Mouse (Mus musculus): ENCODE data around the gene Tmod3. TPM values are rescaled to one million over a fixed set of nuclear protein-coding genes. Genes with fewer than 3 reads are reported as not detected.

The Tmod3 gene
- polyA plus RNA-seq, 1 experiment from 2014 or later = 63.8 TPM

- peak; percentile 83 for ATAC-seq (ENCODE audit: extremely low read depth, insufficient number of reproducible peaks, low FRiP score, low TSS enrichment)
- H3K27me3 ChIP-seq (replicated peaks) = no peaks in the 10 kb centered on the region
- WGBS = 51% methylated on average over 13 of the region's 13 CpGs
- no peaks in the 10 kb centered on the region for H3K9me3 ChIP-seq
- H3K4me1 ChIP-seq = peaks cover 11% of the 10 kb centered on the region
- H3K9ac ChIP-seq = no peak overlapping the region
- peak overlapping the region; percentile 23 for H3K4me2 ChIP-seq
- H3K4me3 ChIP-seq = no peak overlapping the region
- peak overlapping the region; percentile 51 for H3K27ac ChIP-seq (replicated peaks)
- H3K36me3 ChIP-seq = peaks cover 31% of the 10 kb centered on the region
Observed at GRCm38 (mm10) chr9:75527368-75528059, 31.9 kb downstream of the Tmod3 start.

- ATAC-seq (ENCODE audit: extremely low read depth, insufficient number of reproducible peaks, low FRiP score, low TSS enrichment) = no peak
- Histone ChIP-seq H3K9me3 (no peaks in the 10 kb centered on the region), H3K36me3 (peaks cover 32% of the 10 kb centered on the region), H3K4me3 (no peak overlapping the region), H3K9ac (no peak overlapping the region), H3K27ac (replicated peaks) (no peak overlapping the region), H3K4me1 (peaks cover 11% of the 10 kb centered on the region), H3K4me2 (no peak overlapping the region), H3K27me3 (replicated peaks) (no peaks in the 10 kb centered on the region)
- WGBS = 65% methylated on average over 6 of the region's 6 CpGs
Observed at GRCm38 (mm10) chr9:75523646-75524045, 35.8 kb downstream of the Tmod3 start.

DNA sequence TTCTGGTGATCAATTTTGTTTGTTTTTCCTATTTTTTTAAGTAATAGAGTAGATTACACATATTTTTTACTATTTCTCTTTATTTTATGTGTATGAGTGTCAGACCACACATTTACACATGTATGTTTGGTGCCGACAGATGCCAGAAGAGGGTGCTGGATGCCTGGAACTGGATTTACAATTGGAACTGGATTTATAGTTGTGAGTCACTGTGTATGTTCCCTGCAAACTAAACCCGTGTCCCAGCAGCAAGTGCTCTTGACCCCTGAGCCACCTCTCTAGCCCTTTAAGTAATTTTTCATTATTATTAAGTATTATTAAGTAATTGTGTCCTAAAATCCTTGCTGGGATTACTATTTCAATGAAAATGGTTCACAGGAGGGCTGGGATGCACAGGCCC is 37.2 kb downstream of the Tmod3 start:
- H3K4me2 ChIP-seq = no peak overlapping the region
- H3K4me3 ChIP-seq = no peak overlapping the region
- peaks cover 32% of the 10 kb centered on the region for H3K36me3 ChIP-seq
- H3K9me3 ChIP-seq = no peaks in the 10 kb centered on the region
- no peak for ATAC-seq (ENCODE audit: extremely low read depth, insufficient number of reproducible peaks, low FRiP score, low TSS enrichment)
- H3K4me1 ChIP-seq = peaks cover 4% of the 10 kb centered on the region
- no peaks in the 10 kb centered on the region for H3K27me3 ChIP-seq (replicated peaks)
- H3K27ac ChIP-seq (replicated peaks) = no peak overlapping the region
- WGBS = 81% methylated on average over 2 of the region's 2 CpGs
- H3K9ac ChIP-seq = no peak overlapping the region

GRCm38 (mm10) chr9:75521788-75522187 is 37.7 kb downstream of the Tmod3 start:
- no peak for ATAC-seq (ENCODE audit: extremely low read depth, insufficient number of reproducible peaks, low FRiP score, low TSS enrichment)
- WGBS = 52% methylated on average over 4 of the region's 4 CpGs

DNA sequence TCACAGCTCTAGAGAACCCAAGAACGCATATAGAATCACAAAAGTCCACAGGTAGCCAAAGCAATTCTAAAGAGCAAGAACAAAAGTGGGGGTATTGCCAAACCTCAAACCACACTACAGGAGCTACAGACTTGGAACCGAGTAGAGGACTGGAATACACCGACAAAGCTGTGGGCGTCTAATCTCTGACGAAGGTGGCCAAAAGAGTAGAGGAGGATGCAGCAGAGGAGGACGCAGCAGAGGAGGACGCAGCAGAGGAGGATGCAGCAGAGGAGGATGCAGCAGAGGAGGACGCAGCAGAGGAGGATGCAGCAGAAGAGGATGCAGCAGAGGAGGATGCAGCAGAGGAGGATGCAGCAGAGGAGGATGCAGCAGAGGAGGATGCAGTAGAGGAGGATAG is 38.5 kb downstream of the Tmod3 start:
- no peak overlapping the region for H3K27ac ChIP-seq (replicated peaks)
- H3K27me3 ChIP-seq (replicated peaks) = no peaks in the 10 kb centered on the region
- H3K4me2 ChIP-seq = no peak overlapping the region
- no peaks in the 10 kb centered on the region for H3K9me3 ChIP-seq
- WGBS = 91% methylated on average over 8 of the region's 8 CpGs
- no peak overlapping the region for H3K9ac ChIP-seq
- no peak for ATAC-seq (ENCODE audit: extremely low read depth, insufficient number of reproducible peaks, low FRiP score, low TSS enrichment)
- H3K4me1 ChIP-seq = 0 out of 2 replicates have a peak, but pooled peaks cover 3% of the 10 kb centered on the region
- H3K36me3 ChIP-seq = peaks cover 32% of the 10 kb centered on the region
- H3K4me3 ChIP-seq = no peak overlapping the region

More at GRCm38 (mm10) chr9:75521788-75522187, 37.7 kb downstream of the Tmod3 start:
- H3K9ac ChIP-seq = no peak overlapping the region
- H3K27me3 ChIP-seq (replicated peaks) = no peaks in the 10 kb centered on the region
- no peaks in the 10 kb centered on the region for H3K9me3 ChIP-seq
- H3K36me3 ChIP-seq = peaks cover 32% of the 10 kb centered on the region
- no peak overlapping the region for H3K4me3 ChIP-seq
- 0 out of 2 replicates have a peak, but pooled peaks cover 3% of the 10 kb centered on the region for H3K4me1 ChIP-seq
- H3K4me2 ChIP-seq = no peak overlapping the region
- no peak overlapping the region for H3K27ac ChIP-seq (replicated peaks)

DNA sequence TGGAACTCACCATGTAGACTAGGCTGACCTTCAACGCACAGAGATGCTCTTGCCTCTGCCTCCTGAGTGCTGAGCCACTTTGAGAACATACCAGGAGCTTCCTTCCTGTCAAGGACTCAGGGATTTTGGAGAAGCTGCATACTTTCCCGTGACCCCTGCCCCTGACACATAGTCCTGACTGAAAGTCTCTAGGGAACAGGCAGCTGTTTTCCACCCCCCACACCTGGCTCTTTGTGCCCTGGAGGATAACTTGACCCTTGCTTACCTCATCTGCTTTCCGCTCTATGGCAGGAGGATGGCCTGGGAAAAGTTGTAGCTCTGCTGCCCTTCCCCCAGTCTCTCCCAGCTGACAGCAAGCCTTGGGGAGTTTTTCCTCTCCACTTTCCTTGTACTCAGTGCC is 41.7 kb downstream of the Tmod3 start:
- H3K9me3 ChIP-seq = no peaks in the 10 kb centered on the region
- no peaks in the 10 kb centered on the region for H3K27me3 ChIP-seq (replicated peaks)
- 77% methylated on average over 3 of the region's 3 CpGs for WGBS
- no peak overlapping the region for H3K9ac ChIP-seq
- H3K27ac ChIP-seq (replicated peaks) = no peak overlapping the region
- no peak overlapping the region for H3K4me3 ChIP-seq
- H3K4me2 ChIP-seq = no peak overlapping the region
- peaks cover 58% of the 10 kb centered on the region for H3K36me3 ChIP-seq
- ATAC-seq (ENCODE audit: extremely low read depth, insufficient number of reproducible peaks, low FRiP score, low TSS enrichment) = no peak
- H3K4me1 ChIP-seq = no peaks in the 10 kb centered on the region

DNA sequence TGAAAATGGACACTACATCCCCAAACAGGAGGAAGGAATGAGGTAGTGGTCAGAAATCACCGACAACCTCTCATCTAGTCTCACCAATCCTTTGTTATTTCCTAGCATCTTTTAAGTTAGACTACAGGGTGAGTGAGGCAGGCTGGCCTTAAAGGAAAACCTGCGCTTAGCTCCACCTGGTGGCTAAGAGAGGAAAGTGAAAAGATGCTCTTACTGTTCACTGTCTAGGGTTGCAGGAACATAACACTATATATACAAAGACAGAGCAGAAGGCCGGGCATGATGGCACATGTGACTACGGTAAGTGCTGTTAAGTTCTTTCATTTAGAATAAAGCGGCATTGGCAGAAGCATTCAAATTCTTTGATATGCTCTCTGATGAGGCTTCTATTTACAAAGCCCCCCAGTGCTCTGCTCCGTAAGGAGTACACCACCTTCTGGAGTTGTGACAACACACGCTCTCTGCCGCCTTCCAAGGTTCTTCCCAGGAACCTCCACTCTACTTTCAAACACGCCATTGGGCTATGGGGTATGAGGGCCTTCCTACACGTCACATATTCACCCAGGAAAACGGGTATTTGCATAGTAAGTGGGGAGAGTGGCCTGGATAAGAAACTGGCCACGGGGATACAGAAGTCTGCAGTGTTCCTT is 43.9 kb downstream of the Tmod3 start:
- ATAC-seq (ENCODE audit: extremely low read depth, insufficient number of reproducible peaks, low FRiP score, low TSS enrichment) = no peak

GRCm38 (mm10) chr9:75511236-75511939 is 48.1 kb downstream of the Tmod3 start:
- Histone ChIP-seq H3K27ac (replicated peaks) (no peak overlapping the region), H3K27me3 (replicated peaks) (no peaks in the 10 kb centered on the region; the same call in 1 of the 2 replicates), H3K4me1 (peaks cover 11% of the 10 kb centered on the region; the same call in 1 of the 2 replicates), H3K4me3 (no peak overlapping the region), H3K9ac (no peak overlapping the region), H3K4me2 (no peak overlapping the region), H3K36me3 (peaks cover 80% of the 10 kb centered on the region), H3K9me3 (no peaks in the 10 kb centered on the region)
- ATAC-seq (ENCODE audit: extremely low read depth, insufficient number of reproducible peaks, low FRiP score, low TSS enrichment) = no peak
- WGBS = 48% methylated on average over 8 of the region's 8 CpGs

More for the DNA sequence above, 43.9 kb downstream of the Tmod3 start:
- H3K4me2 ChIP-seq = no peak overlapping the region
- 53% methylated on average over 12 of the region's 12 CpGs for WGBS
- no peak overlapping the region for H3K27ac ChIP-seq (replicated peaks)
- H3K4me1 ChIP-seq = peaks cover 11% of the 10 kb centered on the region; the same call in 1 of the 2 replicates
- no peak overlapping the region for H3K9ac ChIP-seq
- no peaks in the 10 kb centered on the region for H3K27me3 ChIP-seq (replicated peaks)
- H3K9me3 ChIP-seq = no peaks in the 10 kb centered on the region
- no peak overlapping the region for H3K4me3 ChIP-seq
- peaks cover 53% of the 10 kb centered on the region for H3K36me3 ChIP-seq

GRCm38 (mm10) chr9:75504311-75504710 is 55.1 kb downstream of the Tmod3 start:
- no peak for ATAC-seq (ENCODE audit: extremely low read depth, insufficient number of reproducible peaks, low FRiP score, low TSS enrichment)
- Histone ChIP-seq H3K27ac (replicated peaks) (no peak overlapping the region), H3K4me3 (no peak overlapping the region), H3K4me1 (no peaks in the 10 kb centered on the region), H3K4me2 (no peak overlapping the region), H3K9me3 (no peaks in the 10 kb centered on the region), H3K36me3 (peaks cover 95% of the 10 kb centered on the region), H3K27me3 (replicated peaks) (no peaks in the 10 kb centered on the region; the same call in 1 of the 2 replicates), H3K9ac (no peak overlapping the region)
- WGBS = 90% methylated on average over 6 of the region's 6 CpGs

DNA sequence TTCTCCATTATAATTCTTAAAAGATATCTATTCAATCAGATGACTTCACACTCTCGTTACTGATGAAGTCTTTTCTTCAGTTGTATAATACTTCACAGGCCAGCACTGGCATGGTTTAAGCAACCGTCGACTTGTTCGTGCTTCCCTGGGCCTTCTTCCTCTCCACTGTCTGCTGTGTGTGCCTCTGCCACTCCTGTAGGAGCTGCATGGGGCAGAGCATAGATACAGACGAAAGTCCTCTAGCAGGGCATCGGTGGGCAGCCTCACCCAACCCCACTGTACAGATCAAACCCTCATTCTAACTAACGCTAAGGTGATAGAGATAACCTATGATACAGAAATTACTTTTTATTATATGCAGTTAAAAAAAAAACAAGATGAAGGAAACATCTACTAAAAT is 60.9 kb downstream of the Tmod3 start:
- H3K36me3 ChIP-seq = peaks cover 69% of the 10 kb centered on the region
- 93% methylated on average over 7 of the region's 7 CpGs for WGBS
- no peak for ATAC-seq (ENCODE audit: extremely low read depth, insufficient number of reproducible peaks, low FRiP score, low TSS enrichment)

GRCm38 (mm10) chr9:75495945-75496344 is 63.5 kb downstream of the Tmod3 start:
- WGBS = 67% methylated on average over 10 of the region's 10 CpGs
- no peaks in the 10 kb centered on the region for H3K27me3 ChIP-seq (replicated peaks)
- H3K27ac ChIP-seq (replicated peaks) = no peak overlapping the region
- H3K4me3 ChIP-seq = no peak overlapping the region
- no peaks in the 10 kb centered on the region for H3K9me3 ChIP-seq
- ATAC-seq (ENCODE audit: extremely low read depth, insufficient number of reproducible peaks, low FRiP score, low TSS enrichment) = no peak
- H3K36me3 ChIP-seq = peaks cover 44% of the 10 kb centered on the region
- H3K4me2 ChIP-seq = no peak overlapping the region
- peaks cover 11% of the 10 kb centered on the region for H3K4me1 ChIP-seq
- no peak overlapping the region for H3K9ac ChIP-seq

More for the DNA sequence above, 60.9 kb downstream of the Tmod3 start:
- H3K9ac ChIP-seq = no peak overlapping the region
- peaks cover 11% of the 10 kb centered on the region for H3K4me1 ChIP-seq
- no peak overlapping the region for H3K4me3 ChIP-seq
- H3K27me3 ChIP-seq (replicated peaks) = no peaks in the 10 kb centered on the region
- H3K9me3 ChIP-seq = no peaks in the 10 kb centered on the region
- no peak overlapping the region for H3K4me2 ChIP-seq
- no peak overlapping the region for H3K27ac ChIP-seq (replicated peaks)
